Mouse (Mus musculus) neural tube, embryonic 13.5 days (tissue): ENCODE data around the gene Tnr. TPM values are rescaled to one million over a fixed set of nuclear protein-coding genes. Genes with fewer than 3 reads are reported as not detected.

Experiments used
- ATAC-seq: fragments of 200-750 bp; cut with Nextera tagmentation; 2 replicates; pipeline ENCODE4 v1.8.0; 2017; ENCODE audit warnings: low read depth, mild to moderate bottlenecking, moderate TSS enrichment, moderate library complexity
- H3K27ac ChIP-seq: fragments of 300-500 bp; sonication (generic); replicated peaks from 2 replicates; pipeline ENCODE4 v1.5.1; 2015; ENCODE audit warnings: moderate library complexity, mild to moderate bottlenecking, inconsistent platforms
- H3K27me3 ChIP-seq: fragments of 300-500 bp; sonication (generic); 2 replicates; pipeline ENCODE4 v1.6.1; 2015; ENCODE audit warnings: mild to moderate bottlenecking, inconsistent platforms
- H3K36me3 ChIP-seq: fragments of 300-500 bp; sonication (generic); 2 replicates; pipeline ENCODE4 v1.6.1; 2015; ENCODE audit warnings: mild to moderate bottlenecking, inconsistent platforms
- H3K4me1 ChIP-seq: fragments of 300-500 bp; sonication (generic); replicated peaks from 2 replicates; pipeline ENCODE4 v1.6.1; 2015; ENCODE audit warnings: inconsistent platforms
- H3K4me2 ChIP-seq: fragments of 300-500 bp; sonication (generic); 2 replicates; pipeline ENCODE4 v1.6.1; 2015; ENCODE audit warnings: inconsistent platforms, mild to moderate bottlenecking, moderate library complexity
- H3K4me3 ChIP-seq: fragments of 300-500 bp; sonication (generic); 2 replicates; pipeline ENCODE4 v1.5.1; 2015; ENCODE audit warnings: mild to moderate bottlenecking, inconsistent platforms
- H3K9ac ChIP-seq: fragments of 300-500 bp; sonication (generic); 2 replicates; pipeline ENCODE4 v1.6.1; 2015; ENCODE audit warnings: moderate library complexity, mild to moderate bottlenecking, inconsistent platforms
- H3K9me3 ChIP-seq: fragments of 300-500 bp; sonication (generic); 2 replicates; pipeline ENCODE4 v1.6.1; 2016; ENCODE audit warnings: inconsistent platforms
- WGBS: fragments of 180-500 bp; shearing (Covaris S2); methylation state at CpG from one replicate; pipeline ENCODE4 v1.1.7; 2015; 5-methylcytosine and 5-hydroxymethylcytosine counted together
- polyA plus RNA-seq: library from polyadenylated mRNA; unstranded; fragments of >200 nt; fragmentation: Nextera tagmentation; extraction: Ambion mirVana; gene quantifications from 2 replicates; pipeline ENCODE4 v1.2.1, GENCODE M21; 2015

Gene Tnr
- polyA plus RNA-seq, 1 experiment from 2014 or later = 2.4 TPM

DNA sequence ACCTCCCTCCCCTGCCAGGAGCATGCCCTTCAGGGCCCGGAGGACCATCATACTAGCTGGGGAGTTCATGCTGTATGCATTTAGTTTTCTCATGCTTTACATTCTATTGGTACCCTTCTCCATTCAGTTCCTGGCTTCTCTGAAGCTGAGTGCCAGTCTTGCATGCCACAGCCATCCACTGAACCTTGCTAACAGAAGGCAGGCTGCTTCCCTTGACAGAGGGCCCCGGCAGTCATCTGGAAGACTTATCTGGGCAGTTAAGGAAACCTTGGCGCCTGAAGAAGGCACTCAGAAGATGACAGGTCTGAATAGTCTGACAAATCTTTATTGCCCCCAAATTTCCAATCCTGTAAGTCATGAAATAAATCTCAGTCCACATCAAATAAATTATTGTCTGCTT, 131.7 kb downstream of the Tnr start:
- no peak overlapping the region for H3K4me2 ChIP-seq
- no peaks in the 10 kb centered on the region for H3K36me3 ChIP-seq
- no peaks in the 10 kb centered on the region for H3K27me3 ChIP-seq
- WGBS = 67% methylated on average over 3 of the region's 3 CpGs
- no peaks in the 10 kb centered on the region for H3K9me3 ChIP-seq
- H3K4me1 ChIP-seq = peaks cover 13% of the 10 kb centered on the region
- H3K27ac ChIP-seq = no peak overlapping the region
- H3K4me3 ChIP-seq = no peak overlapping the region
- no peak overlapping the region for H3K9ac ChIP-seq
- ATAC-seq = no peak

DNA sequence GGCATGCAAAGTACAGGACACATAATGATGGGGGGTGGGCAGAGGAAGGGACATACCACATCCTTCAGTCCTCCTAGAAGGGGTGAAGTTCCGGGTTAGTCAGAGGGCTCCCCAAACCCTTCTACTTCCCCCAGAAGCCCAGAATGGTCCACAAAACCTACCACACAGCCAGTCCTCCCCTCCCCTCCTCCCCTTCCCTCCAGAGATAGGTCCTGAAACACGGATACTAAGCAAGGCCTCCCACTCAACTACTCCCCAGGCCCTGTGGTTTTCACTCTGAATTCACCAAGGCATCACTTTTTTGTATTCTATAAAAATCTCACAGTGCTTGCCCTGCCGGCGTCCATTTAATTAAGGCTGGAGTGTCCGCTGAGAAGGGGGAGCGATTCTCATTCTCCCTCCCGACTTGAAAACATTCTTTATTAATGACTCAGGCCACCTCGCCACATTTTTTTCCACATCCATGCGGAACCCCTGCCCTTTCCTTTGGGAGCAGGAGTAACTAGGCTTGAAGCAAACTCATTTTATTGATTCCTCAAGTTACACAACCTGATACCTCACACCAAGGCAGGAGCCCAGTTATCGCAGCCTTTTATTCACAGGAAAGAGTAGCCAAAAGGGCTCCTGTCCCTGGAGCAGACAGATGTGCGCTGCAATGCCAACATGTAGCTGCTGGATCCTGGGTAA, 134.4 kb downstream of the Tnr start:
- no peaks in the 10 kb centered on the region for H3K36me3 ChIP-seq
- no peak for ATAC-seq
- H3K27me3 ChIP-seq = no peaks in the 10 kb centered on the region
- no peaks in the 10 kb centered on the region for H3K9me3 ChIP-seq
- peaks cover 18% of the 10 kb centered on the region for H3K4me1 ChIP-seq
- 37% methylated on average over 11 of the region's 11 CpGs for whole genome bisulfite sequencing
- no peak overlapping the region for H3K27ac ChIP-seq
- H3K4me3 ChIP-seq = no peak overlapping the region
- H3K9ac ChIP-seq = no peak overlapping the region
- no peak overlapping the region for H3K4me2 ChIP-seq

DNA sequence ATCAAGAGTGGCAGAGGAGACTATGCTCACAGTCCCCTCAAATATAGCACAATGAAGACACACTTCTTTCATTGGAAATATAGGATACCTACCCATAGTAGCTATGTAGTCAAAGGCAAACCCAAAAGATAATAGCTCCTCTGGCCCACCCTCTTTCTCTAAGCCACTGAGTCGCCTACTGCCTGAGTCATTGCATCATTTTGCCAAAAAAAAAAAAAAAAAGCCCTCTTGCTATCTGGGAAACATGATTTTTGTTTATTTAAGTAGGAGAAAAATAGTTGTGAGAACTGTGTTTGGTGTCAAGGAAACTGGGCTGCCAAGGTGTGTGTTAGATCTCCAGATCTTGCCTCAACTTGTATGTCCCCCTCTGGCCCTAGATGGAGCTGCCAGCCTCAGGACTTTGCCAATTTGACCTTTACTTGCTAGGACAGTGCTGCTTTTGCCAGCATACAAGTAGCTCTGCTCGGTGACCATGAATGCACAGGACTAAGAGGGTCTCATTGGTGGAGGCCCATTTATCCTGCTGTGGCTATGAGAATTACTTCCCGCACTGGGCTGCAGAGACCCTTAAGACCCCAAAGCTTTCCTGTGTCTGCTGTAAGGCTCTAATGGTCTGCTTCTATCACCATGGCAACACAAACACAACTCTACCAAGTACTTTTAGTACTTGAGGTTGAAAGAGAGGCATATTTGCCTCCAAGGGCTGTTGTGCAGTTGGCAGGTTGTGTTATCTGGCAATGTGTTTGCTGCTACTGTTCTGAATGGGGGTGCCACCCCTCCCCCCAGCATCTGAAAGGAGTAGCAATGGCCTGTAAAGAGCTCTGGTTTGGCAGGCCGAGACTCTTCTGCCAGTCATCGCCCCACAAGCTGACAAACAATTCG, 137.3 kb downstream of the Tnr start:
- Histone ChIP-seq H3K27ac (no peak overlapping the region), H3K4me2 (no peak overlapping the region)

DNA sequence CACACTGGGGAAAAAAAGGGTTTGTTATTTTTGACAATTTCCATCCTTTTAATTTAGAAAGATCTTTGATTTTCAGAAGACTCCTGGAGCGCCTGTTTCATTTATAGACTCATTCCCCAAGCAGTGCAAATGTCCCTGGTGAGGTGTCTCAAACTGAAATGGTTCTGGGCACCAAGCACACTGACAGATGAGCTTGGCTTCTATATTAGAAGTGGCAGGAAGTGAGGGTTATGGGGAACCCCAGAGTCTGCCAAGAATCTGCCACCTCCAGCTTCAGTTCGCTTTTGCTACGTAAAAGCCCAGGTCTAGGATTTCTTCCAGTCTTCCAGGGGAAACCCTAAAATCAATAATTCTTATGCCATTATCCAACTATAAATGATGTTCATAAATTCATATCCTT, 140.9 kb downstream of the Tnr start:
- Histone ChIP-seq H3K4me3 (no peak overlapping the region), H3K9me3 (no peaks in the 10 kb centered on the region), H3K9ac (no peak overlapping the region), H3K27me3 (no peaks in the 10 kb centered on the region), H3K36me3 (no peaks in the 10 kb centered on the region), H3K4me1 (peaks cover 8% of the 10 kb centered on the region), H3K4me2 (no peak overlapping the region), H3K27ac (no peak overlapping the region)
- 81% methylated on average over 3 of the region's 3 CpGs for WGBS
- ATAC-seq = no peak

More for the DNA sequence above, 137.3 kb downstream of the Tnr start:
- Histone ChIP-seq H3K9ac (no peak overlapping the region), H3K9me3 (no peaks in the 10 kb centered on the region), H3K36me3 (no peaks in the 10 kb centered on the region), H3K4me3 (no peak overlapping the region), H3K4me1 (peaks cover 18% of the 10 kb centered on the region), H3K27me3 (no peaks in the 10 kb centered on the region)
- 46% methylated on average over 6 of the region's 6 CpGs for WGBS
- peak; percentile 75; the same call in 1 of the 2 replicates for ATAC-seq

DNA sequence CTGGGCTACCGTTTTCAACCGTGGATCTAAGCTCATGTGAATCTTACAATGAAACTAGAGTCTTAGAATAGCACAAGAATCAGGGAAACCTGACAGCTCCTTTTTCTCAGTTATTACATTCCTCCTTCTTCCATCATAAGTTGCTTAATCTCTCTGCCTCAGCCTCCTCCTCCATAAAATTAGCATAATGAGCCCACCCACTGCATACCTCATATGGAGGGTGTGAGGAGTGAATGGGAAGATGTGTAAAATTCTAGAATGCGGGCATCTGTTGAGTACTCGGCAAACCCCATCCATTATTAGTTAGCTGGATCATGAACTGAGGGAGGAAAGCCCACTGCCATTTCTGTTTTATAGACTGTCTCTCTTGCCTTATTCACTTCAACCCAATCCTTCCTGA, 141.4 kb downstream of the Tnr start:
- no peak for ATAC-seq
- no peak overlapping the region for H3K4me3 ChIP-seq
- no peaks in the 10 kb centered on the region for H3K9me3 ChIP-seq
- WGBS = 71% methylated on average over 4 of the region's 4 CpGs
- H3K4me1 ChIP-seq = peaks cover 10% of the 10 kb centered on the region
- no peaks in the 10 kb centered on the region for H3K27me3 ChIP-seq
- no peak overlapping the region for H3K27ac ChIP-seq
- no peak overlapping the region for H3K4me2 ChIP-seq
- H3K36me3 ChIP-seq = no peaks in the 10 kb centered on the region
- H3K9ac ChIP-seq = no peak overlapping the region

DNA sequence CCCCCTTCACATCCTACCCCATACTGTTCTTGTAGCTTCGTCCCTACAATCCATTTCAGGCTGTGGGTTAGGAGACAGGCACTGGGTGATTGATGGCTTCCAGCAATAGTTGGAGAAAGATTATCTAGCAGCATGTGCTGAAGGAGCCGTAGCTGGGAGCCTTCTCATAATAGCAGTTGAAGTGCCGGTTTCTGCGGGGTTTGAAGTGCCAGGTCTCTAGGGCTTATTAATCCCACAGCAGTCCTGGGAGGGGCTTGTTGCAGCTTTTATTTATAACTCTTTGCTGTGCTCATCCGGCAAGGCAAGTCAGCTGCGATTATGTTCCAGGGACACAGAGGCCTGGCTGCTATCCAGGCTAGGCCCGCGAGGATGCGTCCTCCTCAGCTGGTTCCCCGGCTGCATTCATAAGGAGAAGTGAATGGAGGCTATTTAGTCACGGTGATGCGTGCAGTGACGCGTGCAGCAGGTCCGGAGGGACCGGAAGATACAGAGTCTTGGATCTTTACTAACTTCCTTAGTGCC, 147.1 kb downstream of the Tnr start:
- H3K27ac ChIP-seq = peak overlapping the region; percentile 64

DNA sequence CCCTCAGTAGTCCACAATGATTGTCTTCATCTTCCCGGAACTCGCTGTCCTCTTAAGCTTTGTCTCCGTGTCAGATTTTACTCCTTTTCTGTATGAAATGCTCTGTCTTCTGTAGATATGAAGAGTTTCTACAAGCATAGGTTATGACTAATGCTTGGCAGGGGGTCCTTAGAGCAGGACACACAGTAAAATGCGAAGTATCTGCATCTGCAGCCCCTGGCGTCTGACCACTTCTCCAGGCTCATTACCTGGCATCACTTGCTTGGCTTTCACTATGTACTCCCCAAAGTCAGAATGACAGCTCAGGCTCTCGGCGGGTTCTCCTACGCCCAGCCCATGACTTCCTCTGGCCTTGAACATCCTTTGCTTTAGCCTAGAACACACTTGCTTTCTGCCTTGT, 147.6 kb downstream of the Tnr start:
- WGBS = 70% methylated on average over 8 of the region's 8 CpGs
- Histone ChIP-seq H3K36me3 (no peaks in the 10 kb centered on the region), H3K4me3 (no peak overlapping the region), H3K9me3 (no peaks in the 10 kb centered on the region), H3K9ac (no peak overlapping the region), H3K4me2 (peak overlapping the region; percentile 41), H3K27me3 (no peaks in the 10 kb centered on the region), H3K27ac (peak overlapping the region; percentile 64), H3K4me1 (peaks cover 23% of the 10 kb centered on the region)
- ATAC-seq = no peak

More for the DNA sequence above, 147.1 kb downstream of the Tnr start:
- H3K27me3 ChIP-seq = no peaks in the 10 kb centered on the region
- no peaks in the 10 kb centered on the region for H3K9me3 ChIP-seq
- WGBS = 7% methylated on average over 16 of the region's 16 CpGs
- ATAC-seq = peak; percentile 91
- no peak overlapping the region for H3K9ac ChIP-seq
- peak overlapping the region; percentile 41 for H3K4me2 ChIP-seq
- H3K4me1 ChIP-seq = peaks cover 23% of the 10 kb centered on the region
- no peaks in the 10 kb centered on the region for H3K36me3 ChIP-seq
- H3K4me3 ChIP-seq = no peak overlapping the region

DNA sequence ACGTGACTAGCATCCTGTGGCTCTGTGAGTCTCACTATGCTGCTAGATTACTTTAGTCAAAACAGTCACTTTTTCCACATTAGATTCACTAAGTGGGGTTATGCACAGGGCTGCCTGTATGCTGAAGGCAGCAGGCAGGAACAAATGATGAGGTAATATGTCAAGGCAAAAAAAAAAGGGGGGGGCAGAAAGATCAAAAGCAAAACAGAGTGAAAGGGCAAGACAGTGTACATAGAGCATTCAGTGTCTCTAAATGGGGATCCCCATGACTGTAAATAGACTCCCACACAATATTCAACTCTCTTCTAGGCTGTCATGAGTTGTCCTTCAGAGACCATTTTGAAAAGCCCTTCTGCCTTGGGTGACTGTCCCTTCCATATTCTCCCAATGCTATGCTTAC, 150.7 kb downstream of the Tnr start:
- Histone ChIP-seq H3K27me3 (no peaks in the 10 kb centered on the region), H3K27ac (no peak overlapping the region), H3K4me3 (no peak overlapping the region), H3K36me3 (no peaks in the 10 kb centered on the region), H3K9ac (no peak overlapping the region), H3K9me3 (no peaks in the 10 kb centered on the region), H3K4me2 (no peak overlapping the region), H3K4me1 (peaks cover 23% of the 10 kb centered on the region)
- ATAC-seq = no peak
- 67% methylated on average over 1 of the region's 1 CpGs for WGBS

DNA sequence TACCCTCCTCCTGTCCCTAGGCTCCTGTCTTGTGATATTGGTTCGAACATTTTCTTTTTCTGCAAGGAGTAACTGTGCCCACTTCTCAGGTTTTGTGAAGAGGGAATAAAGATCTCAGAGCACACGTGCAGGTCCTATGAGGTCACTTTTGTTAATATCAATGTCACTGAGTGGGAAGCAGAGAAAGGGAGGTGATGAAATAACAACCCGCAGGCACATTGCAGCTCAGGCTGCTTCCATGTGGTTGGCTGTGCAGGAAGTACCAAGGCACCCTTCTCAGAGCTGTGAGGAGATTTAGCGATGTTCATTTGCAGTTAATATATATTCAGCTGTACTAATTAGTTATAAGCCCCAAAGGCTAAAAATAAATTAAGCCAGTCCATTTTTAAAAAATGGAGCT, 151.9 kb downstream of the Tnr start:
- 66% methylated on average over 4 of the region's 4 CpGs for WGBS
- H3K4me1 ChIP-seq = peaks cover 16% of the 10 kb centered on the region
- ATAC-seq = no peak
- no peaks in the 10 kb centered on the region for H3K36me3 ChIP-seq
- H3K4me2 ChIP-seq = no peak overlapping the region
- no peak overlapping the region for H3K9ac ChIP-seq
- H3K4me3 ChIP-seq = no peak overlapping the region
- H3K27ac ChIP-seq = no peak overlapping the region
- H3K9me3 ChIP-seq = no peaks in the 10 kb centered on the region
- H3K27me3 ChIP-seq = no peaks in the 10 kb centered on the region

DNA sequence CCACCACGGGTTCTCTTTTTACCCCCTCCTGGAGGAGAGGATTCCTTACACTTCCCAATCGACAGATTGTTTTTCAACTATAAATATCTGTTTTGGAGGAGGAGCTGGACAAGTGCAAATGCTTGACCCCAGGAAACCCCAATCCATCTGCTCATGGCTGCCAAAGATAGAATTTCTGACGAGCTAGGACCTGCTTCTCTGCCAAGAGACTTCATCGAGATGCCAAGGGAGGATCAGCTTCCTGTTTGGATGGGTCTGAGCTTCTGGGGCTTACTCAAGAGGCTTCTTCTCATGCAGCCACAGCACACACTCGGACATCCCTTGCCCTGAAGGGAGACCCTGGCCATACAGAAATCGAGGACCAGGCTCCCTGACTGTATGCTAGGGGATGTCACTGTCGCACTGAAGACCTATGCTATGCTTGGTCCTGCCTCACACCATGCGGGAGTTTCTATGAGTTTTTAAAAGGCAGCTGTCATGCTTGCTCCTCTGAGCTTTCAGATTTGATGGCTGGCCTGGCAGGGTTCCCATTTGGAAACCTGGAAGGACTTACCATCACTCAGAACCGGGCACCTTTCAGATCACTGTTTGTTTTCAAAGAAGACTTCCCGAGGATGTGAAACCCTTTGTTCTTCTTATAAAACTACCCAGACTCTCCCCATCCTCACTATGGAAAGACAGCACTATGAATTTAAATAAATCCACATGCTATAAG, 154.8 kb downstream of the Tnr start:
- Histone ChIP-seq H3K4me3 (no peak overlapping the region), H3K4me2 (no peak overlapping the region), H3K27ac (no peak overlapping the region), H3K27me3 (no peaks in the 10 kb centered on the region), H3K9me3 (no peaks in the 10 kb centered on the region), H3K36me3 (no peaks in the 10 kb centered on the region), H3K9ac (no peak overlapping the region), H3K4me1 (peaks cover 12% of the 10 kb centered on the region; the same call in 1 of the 2 replicates)
- ATAC-seq = no peak
- 75% methylated on average over 10 of the region's 10 CpGs for WGBS

DNA sequence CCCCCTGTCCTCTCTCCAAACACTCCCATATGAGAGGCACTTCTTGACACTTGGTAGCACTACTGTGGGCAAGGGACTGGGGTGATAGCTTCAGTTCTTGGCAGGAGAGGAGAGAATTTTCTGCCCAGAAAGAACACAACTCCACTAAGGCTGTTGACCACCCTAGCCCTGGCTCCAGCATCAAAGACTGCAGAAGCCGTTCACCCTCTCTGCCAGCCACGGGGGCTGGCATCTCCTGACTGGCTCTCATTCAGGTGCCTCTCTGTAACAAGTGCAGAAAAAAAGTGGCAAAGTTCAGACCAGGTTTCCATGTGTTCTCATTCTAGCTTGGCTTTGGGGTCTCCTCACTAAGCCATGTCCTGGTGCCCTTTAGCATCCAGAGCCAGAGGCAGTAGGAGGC, 157.7 kb downstream of the Tnr start:
- no peak overlapping the region for H3K4me2 ChIP-seq
- no peaks in the 10 kb centered on the region for H3K36me3 ChIP-seq
- no peak overlapping the region for H3K9ac ChIP-seq
- H3K4me3 ChIP-seq = no peak overlapping the region
- H3K27ac ChIP-seq = no peak overlapping the region
- no peaks in the 10 kb centered on the region for H3K27me3 ChIP-seq
- peaks cover 35% of the 10 kb centered on the region for H3K4me1 ChIP-seq
- no peak for ATAC-seq
- 86% methylated on average over 2 of the region's 2 CpGs for WGBS
- no peaks in the 10 kb centered on the region for H3K9me3 ChIP-seq
